Mouse (Mus musculus): ENCODE data around the gene Ldlrad3. TPM values are rescaled to one million over a fixed set of nuclear protein-coding genes. Genes with fewer than 3 reads are reported as not detected.

Ldlrad3 gene
- total RNA-seq, 1 experiment from 2014 or later: 10.8 TPM

DNA sequence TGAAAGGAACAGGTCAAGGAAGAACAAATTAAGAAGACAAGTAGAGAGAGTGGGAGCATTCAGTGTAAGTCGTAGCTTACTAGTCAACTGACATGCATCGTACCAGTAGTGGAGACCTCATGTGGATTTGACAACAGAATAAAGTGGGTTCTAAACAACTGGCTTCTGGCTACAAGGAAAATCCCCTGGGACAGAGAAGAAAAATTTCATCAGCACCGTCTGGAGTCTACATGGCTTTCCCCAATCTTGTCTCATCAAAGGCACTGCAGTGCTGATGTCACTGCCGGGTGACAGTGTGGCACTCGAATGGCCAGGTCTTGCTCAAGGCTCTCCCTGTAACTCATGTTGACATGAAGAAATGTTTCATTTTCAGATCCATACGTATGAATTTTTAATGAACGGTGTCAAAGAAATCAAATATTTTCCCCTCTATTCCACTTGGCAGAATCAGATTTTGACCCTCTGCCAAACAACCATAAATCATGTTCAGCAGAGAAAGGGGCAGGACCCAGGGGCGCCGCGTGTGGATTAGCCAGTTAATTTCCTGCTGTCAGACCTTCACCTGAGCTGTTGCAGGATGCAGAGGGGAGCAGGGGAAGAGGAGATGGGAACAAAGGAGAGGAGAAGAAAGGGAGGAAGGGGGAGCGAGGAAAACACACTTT, 187.1 kb downstream of the Ldlrad3 start:
- peak; percentile 37 for DNase-seq

DNA sequence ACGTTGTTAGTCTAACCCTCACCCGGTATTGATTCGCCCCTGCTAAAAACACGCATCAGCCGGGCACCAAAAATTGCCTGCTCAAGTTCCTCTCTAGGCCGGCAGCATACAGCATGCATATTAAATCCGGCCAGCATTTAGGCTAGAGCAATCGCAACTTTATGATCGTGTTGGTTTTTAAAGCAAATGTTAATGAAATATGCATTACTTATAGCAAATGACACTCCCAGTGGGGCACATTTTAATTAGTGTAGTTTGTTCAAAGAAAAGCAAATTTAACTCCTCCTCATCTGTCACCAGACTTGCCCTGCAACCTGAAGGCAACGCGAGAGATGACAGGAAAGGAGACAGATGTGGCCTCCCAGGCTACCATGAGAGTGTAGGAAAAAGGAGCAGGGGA, 189.2 kb downstream of the Ldlrad3 start:
- DNase-seq: no peak

DNA sequence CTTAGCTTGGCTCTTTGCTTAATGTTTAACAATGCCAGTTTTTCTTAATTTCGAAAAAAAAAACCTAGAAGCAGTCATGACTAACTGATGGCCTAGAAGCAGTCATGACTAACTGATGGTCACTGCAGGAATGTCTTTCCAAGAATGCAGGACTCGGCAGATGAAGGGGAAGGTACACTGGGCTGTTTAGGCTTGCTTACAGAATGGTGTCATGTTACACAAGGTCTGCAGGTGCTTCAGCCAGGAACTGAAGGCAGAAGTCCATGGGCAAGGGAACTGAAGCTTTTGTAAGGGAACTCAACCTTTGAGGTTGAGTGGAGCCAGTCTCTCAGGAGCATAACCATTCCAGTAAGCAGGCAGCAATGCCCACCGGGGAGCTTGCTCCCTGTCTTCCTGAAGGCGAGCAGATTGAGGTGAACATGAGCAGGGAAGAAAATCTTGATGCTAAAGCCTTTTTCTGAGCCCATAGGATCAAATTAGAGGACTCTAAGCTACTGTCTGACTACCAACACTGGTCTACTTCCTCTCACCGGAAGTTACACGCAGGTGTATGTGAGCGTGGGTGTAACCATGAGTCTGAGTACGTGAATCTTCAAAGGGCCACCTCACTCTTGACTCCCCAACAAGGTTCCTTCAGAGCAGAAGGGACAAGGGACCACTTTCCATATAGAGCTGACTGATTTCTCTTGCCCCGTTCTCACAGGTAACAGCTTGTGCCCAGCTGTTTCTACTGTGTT, 193.4 kb downstream of the Ldlrad3 start:
- DNase-seq: no peak

DNA sequence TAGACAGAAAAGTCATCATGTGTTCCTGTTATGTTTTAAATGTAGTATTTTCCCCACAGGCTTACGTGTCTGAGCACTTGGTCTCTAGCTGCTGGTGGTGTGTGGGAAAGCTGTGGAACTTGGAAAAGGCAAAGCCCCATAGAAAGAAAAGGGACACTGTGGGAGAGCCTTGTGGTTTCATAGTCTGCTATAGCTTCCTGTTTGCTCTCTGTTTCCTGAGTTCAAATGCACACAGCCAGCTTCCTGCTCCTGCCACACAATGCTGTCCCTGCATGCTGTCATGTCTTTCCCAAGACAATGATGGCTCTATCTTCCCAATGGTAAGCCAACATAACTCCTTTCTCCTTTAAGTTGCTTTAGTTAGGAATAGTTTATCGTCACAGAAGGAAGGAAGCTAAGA, 194.5 kb downstream of the Ldlrad3 start:
- DNase-seq: no peak

DNA sequence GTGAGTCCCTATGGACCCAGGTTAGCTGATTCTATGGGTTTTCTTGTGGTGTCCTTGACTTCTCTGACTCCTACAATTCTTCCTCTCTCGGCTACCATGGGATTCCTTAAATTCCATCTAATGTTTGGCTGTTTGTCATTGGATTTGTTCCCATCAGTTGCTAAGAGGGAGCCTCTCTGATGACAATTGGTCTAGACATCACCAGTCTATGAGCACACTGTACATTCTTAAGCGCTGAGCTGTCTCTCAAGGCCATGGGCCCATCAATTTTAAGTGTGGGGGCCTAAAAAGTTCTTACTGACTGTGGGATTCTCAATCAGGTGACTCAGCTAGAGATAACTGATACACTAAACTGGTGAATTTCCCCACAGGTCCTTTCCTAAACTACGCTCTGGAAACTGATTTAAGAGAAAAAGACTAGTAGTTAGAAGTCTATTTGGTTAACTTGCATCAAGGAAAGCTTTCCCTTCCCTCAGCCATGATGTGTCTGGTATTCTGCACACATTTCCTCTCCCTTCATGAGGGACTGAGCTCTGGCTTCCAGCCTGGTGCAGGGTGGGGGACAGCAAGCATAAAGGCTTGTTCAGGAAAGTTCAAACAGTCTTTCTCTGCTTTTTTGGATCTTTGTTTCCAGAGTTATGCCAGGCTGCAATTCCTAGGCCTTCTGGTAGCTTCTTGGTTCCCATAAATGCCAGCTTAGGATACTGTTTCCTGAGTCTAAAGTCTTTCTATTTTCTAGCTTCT, 199.7 kb downstream of the Ldlrad3 start:
- peak; percentile 29 for DNase-seq

DNA sequence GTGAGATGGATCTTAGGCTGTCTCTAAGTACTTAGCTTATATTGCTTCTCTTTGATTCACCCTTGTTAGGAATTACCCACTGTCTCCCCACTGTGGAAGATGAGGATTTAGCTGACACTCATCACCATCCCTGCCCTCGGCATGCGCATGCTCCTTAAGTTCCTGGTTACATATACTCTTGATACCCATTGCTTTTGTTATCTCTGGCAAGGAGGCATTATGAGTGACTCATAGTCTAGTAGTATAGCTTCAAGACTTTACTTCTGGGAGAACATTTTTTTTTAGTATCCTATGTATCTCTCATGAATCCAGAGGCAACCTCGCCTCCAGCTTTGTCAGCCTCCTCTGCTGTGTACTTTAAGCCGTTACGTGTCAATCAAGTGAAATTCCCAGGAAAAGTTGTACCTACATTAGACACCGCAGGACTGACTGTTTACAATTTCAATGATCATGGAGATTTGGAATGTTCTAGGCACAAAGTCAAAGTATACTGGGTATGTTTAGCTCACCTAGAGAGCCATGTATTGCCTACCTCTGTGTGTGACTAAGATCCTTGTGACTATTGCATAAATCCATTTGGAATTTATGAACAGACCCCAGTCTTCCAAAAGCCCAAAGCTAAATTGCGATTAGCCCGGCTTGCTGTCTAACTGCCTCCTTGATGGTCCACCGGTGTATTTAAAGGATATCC, 202.2 kb downstream of the Ldlrad3 start:
- DNase-seq: no peak

DNA sequence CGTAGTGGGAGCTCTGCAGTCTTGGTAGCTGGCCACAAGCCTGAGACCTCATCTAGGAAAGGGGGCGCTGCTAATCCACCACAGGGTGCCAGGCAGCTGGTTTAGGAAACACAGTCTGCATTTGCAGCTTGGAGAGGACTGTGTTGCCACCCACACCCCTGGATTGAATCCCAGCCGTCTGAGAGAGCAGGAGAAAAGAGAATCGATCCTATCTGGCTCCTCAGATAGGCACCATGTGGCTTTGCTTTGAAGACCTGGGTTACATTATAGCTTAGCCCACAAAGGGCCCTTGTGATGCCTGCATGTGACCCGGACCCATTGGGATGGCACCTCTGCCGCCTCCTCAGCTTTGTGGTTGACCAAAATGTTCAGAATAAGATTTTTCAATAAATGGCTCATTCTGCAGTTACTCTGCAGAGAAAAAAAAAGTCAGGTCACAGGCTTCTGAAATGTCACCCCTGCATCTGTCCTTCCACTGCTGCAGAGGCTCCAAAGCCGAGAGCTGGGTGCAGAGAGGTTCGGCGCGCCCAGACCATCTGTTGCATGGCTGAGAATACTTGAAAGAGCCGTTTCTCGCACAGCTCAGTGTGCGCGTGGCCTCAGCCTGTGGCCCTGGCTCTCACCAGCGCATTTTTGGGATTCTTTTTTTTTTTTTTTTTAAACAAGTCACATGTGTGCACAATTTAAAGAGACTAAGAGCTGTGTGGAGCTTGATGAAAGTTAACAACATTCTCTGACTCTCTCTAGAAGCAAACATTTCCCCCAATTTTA, 202.9 kb downstream of the Ldlrad3 start:
- DNase-seq: no peak

DNA sequence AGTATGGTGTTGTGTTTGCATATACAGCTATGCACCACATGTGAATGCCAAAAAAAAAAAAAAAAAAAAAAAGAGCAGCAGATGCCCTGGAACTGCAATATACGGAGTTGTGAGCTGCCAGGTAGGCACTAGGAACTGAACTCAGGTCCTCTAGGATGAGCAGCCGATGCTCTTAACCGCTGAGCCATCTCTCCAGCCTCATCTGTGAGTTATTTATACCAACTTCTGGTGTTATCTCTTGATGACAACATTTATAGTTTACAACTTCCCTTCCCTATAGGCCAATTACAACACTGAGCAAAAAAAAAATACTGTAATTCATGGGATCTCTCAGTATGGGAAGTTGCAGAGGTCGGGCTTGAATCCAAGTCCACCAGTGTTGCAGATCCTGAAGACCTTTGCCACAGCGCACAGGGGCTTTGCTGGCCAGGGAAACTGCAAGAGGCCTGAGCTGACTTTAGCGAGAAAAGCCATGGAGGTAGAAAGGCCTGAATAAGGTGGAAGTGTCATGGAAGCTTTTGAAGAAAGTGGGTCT, 204.2 kb downstream of the Ldlrad3 start:
- no peak for DNase-seq

DNA sequence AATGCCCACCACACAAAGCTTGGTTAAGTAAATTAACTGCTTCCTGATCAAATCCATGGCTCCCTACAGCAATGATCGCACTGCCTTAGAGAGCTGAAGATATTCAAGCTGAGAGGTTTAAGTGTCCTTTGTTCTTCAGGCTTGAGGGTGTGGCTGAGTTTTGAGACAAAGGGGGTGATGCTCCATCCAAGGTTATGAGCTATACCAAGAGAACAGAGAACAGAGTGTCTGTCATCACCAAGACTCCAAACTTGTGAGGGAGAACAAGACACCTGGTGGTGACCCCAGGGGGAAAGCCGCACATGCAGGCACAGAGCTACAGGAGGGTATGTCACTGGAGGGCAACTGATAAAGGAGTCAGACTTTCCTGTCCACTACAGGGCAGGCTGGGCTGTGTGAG, 205.0 kb downstream of the Ldlrad3 start:
- no peak for DNase-seq

DNA sequence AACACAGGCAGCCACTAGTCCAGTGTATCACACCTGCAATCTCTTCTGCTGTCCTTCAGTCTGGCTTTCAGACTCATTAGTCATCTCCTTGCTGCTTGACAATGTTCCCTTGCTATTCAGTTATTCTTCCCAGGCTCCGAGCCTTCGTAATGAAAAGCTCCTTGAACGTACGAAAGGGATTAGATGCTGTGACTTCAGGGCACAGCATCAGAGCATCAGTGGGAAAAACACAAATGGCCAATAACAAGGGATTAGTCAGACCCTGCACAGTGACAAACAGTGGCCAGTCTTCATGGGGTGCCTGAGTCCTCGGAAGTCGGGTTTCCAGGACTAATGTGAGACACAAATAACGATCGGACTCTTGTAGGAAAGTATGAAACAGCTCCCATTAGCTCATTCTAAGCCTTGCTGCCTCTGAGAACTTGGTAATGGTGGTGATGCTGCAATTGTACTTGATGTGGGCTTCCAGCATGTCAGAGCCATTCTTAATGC, 205.7 kb downstream of the Ldlrad3 start:
- DNase-seq: no peak

DNA sequence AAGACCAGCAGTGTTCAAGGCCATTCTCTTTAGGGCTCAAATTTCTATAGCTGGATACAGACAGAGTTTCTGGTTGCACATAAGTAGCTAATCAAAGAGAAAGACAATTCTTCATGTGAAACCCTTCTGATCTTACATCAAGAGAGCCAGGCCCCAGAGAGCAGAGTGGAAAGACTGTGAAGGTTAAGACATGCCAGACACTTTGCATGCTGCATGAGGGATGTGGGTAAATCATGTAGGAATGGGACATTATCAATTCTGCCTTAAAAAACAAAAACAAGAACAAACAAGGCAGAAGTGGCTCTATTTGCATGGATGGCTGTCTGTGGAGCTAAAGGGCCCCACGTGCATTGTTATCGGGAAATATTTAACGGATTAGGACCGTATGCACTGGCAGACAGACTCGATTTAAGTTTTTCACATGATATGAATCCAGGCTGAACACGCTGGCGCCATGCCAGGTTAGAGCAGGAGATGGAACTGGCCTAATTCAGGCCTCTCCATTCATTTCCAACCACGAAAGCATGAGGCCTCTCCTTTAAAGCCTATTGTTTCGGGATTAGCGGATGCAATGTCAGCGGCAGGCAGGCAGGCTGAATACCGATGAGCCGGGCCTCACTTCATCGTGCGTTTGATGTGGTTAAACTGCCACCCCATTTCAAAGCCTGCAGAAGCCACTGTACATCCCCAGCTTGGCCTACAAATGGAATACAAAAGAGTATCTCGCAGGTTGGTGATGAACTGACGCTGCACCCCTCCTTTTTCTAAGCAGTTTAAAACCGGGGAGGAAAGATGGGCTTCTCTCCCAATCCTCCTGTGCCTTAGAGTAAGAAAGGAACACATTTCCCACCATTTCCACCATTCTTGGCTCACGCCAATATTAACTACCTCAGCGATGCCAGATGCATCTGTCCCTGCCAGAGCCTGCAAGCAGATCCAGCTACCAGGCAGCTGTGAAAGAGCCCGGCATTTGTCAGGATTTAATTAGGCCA, 207.4 kb downstream of the Ldlrad3 start:
- peak; percentile 52 for DNase-seq

DNA sequence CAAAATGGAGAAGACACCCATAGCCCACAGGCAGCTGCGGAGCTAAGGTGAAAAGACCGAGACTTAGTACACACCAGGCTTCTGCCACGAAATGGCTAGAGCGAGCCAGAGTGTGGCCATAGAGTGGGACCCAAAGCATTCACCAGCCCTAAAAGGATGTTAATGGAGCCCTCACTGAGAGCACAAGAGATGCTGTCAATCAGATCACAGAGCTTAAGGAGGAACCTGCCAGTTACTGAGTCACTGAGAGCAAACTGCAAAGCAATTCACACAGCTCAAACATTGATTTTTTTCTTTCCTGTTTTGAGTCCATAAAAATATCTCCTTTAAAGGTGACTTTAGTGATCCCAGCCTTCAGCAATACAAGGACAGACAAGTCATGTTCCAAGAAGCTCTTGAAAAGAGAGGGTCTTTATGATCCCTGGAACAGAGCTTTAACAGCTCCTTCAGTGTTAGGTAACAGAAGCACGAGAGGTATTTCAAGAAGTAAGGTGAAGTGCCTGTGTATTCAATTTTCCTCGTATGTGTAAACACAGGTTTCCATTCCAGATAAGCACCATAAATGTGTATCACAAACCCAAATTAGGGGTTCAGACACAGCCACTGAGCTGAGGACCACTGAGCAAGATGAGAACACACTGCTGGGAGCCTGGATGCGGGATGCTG, 209.7 kb downstream of the Ldlrad3 start:
- no peak for DNase-seq

DNA sequence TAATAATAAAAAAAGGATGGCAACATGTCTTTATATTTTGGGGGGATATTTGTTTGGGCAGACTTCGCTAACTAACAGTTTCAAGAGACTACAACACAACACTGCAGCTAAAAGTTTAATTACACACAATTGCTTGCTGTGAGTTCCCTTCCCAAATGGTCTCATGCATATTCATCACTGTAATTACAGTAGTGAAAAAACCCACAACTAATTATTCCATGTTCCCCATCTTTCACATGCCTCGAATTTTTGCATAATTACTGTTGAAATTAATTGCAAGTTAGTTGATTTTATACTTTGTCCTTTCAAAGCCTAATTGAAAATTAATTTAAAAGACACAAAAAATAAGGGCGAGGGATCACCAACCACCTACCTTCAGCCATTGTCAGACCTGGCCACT, 212.4 kb downstream of the Ldlrad3 start:
- no peak for DNase-seq

DNA sequence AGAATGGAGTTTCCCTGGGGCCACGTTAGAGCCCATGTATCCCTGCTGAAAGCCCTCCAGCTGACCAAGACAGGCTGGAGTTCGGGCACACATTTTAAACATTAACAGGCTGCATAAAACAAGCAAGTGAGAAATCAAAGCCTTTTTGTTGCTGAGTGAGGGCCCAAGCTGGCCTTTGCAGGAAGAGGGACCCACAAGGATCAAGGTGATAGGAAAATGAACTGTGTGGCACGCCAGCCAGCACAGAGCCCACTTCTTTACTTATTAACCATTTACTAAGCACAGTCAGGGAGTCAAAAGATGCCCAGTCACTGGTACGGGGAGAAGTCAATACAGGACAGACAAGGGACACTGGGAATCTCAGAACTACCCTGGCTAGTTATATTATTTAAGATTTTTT, 218.6 kb downstream of the Ldlrad3 start:
- DNase-seq: no peak

DNA sequence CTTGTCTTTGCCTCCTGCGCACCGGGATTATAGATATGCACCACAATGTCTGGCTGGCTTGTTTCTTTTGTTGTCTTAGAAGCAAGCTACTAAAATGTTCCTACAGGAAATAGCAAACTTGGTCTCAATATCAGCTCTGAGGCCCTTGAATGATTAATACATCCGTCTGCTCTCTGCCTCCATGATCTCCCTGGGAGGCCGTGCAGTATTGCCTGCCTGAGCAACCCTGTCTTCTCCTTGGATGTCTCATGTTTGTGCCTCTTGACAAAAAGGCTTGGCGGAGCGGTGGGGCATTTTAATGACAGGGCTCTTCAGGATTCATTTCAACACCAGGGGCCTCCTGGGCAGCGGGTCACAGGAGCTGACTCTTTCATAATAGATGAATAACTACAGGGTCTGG, 219.0 kb downstream of the Ldlrad3 start:
- DNase-seq: no peak

DNA sequence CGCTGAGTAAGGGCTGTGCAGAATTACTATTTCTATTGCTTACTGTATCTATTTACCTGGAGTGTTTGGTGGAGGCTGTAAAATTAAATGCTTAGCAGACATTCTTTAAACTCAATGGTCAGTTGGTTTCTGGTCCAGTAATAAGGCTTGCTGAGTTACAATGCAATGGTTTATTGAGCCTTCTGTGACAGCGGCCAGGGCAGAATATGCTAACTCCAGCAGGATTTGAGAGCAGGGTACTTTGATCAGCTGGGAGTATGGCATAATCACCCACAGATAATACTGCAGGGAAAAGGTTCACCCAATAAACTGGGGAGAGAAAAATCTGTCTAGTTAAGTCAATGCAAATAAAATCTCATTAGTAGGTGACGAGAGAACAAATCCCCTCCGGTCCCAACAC, 220.2 kb downstream of the Ldlrad3 start:
- DNase-seq: no peak

DNA sequence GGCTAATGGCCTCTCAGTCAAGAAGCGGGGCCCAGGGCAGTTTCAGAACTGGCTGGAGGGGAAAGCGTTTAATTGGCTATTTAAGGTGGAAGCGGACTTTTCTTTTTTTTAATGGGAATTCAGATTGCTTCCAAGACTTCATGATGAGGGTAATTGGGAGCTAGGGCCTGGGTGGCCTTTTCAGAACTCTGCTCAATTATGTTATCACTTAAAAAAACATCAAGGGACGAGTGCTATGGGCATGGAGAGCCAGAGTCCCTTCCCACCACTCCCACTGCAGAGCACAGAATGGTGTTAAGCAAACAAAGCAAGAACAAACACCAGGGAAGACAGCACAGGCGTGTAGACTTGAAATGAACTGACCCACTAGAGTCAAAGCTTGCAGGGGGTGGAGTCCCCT, 220.7 kb downstream of the Ldlrad3 start:
- no peak for DNase-seq

DNA sequence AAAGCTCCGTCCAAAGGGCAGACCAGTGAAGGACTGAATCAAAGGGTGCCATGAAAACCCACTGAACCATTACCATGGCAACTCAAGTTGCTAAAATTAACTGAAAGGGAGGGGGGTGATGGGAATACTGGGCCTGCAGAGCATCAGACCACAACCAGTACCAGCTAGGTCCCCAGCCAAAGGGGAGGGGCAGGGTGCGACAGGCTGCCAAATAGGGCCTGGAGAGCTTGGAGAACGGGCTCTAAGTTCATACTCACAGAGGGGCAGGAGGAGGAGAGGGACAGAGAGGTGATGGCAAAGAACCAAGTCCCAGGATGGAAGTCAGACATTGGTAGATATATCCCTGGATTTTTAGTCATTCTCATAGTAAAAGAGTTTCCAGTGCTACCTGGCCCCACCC, 222.8 kb downstream of the Ldlrad3 start:
- no peak for DNase-seq

DNA sequence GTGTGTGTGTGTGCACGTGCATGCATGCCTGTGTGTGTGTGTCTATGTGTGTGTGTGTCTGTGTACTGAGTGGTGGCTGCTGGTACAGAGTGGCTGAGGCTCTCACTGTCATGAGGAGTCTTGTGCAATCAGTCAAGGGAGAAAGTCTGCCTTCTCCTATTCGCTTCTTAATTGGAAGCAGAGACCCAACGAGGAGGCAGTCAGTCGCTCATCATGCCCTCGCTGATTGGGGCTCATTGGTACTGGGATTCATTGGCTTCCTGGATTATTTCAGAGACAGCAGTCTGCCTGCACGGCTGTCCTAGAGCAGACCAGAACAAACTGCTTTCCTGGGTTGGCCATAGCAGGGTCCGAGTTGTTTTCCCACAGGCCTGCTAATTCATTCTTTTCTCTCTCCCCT, 223.8 kb downstream of the Ldlrad3 start:
- DNase-seq: no peak

DNA sequence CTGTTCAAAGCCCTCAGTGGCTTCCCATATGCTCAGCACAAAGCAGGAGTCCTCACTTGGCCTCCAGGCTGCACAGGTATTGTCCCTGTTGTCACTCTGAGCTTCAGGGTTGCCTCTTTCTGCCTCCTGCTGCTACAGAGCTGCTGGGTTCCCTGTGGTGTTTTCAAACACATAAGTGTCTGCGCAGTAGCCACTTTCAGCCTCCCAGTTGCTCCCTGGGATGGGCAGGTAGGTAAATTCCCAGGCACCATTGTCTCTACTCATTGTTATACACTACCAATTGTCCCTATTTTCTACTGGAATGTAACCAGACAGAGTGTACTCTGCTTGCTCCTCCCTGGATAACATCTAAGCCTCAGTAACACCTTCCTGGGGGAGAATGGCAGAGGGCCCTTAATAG, 224.8 kb downstream of the Ldlrad3 start:
- no peak for DNase-seq

Data from adrenal gland, postnatal 14 days (tissue).